In genomic region chr17:27056812-27057516, GRCm38 (mm10) we compare ENCODE assay signal across 7 mouse cellular contexts. TPM values are rescaled to one million over a fixed set of nuclear protein-coding genes. Genes with fewer than 3 reads are reported as not detected.
DNase-seq lines count a peak whose midpoint lies in the region; ATAC-seq and TF ChIP-seq lines count a peak whose summit lies in the region.

Itpr3 (plus strand) TSS chr17:27057304.

- peaks cover 8% of the 10 kb centered on the region; the same call in 1 of the 2 replicates for H3K27me3 ChIP-seq in intestine, embryonic 14.5 days (replicated peaks; ENCODE audit: control insufficient read depth, insufficient read depth, low read length)
- H3K27me3 ChIP-seq in liver, postnatal 0 days (ENCODE audit: insufficient read depth, low read length): peaks cover 6% of the 10 kb centered on the region; the same call in 1 of the 2 replicates
- peaks cover 30% of the 10 kb centered on the region for H3K27me3 ChIP-seq in neural tube, embryonic 14.5 days (ENCODE audit: control insufficient read depth, insufficient read depth, low read length)

- H3K4me3 ChIP-seq in intestine, embryonic 14.5 days (ENCODE audit: low read depth, low read length): peak within 1 kb of the TSS; percentile 66
- peak within 1 kb of the TSS; percentile 64 for H3K4me3 ChIP-seq in liver, postnatal 0 days (ENCODE audit: low read depth, low read length)
- peak within 1 kb of the TSS; percentile 40 for H3K4me3 ChIP-seq in neural tube, embryonic 14.5 days (ENCODE audit: low read depth, low read length)

- under 1% methylated on average over 64 of the region's 66 CpGs for WGBS in intestine, embryonic 14.5 days
- WGBS in liver, postnatal 0 days (ENCODE audit: insufficient replicate concordance): under 1% methylated on average over 54 of the region's 66 CpGs
- WGBS in neural tube, embryonic 14.5 days: under 1% methylated on average over 60 of the region's 66 CpGs

- peak within 1 kb of the TSS; percentile 94 for H3K4me2 ChIP-seq in intestine, embryonic 14.5 days (ENCODE audit: low read length)
- peak within 1 kb of the TSS; percentile 98 for H3K4me2 ChIP-seq in liver, postnatal 0 days (ENCODE audit: low read depth, low read length)
- H3K4me2 ChIP-seq in neural tube, embryonic 14.5 days (ENCODE audit: low read depth, low read length): peak within 1 kb of the TSS; percentile 80

- TF ChIP-seq EP300 in liver, postnatal 0 days (IDR thresholded peaks at IDR 0.05; ENCODE audit: low read depth): no peak

- DNase-seq in R1 (ENCODE audit: low read depth, low spot score): peak; percentile 93
- peak; percentile 79 for DNase-seq in cerebellum, adult 9-11 months
- DNase-seq in gastrocnemius, postnatal 36 days: peak; percentile 49 to 57
- peak; percentile 87 for DNase-seq in intestine, embryonic 14.5 days (ENCODE audit: low spot score)
- DNase-seq in liver, postnatal 0 days: peak; percentile 79
- peak; percentile 91 to 94 for DNase-seq in thymus, postnatal 36 days

- H3K4me1 ChIP-seq in intestine, embryonic 14.5 days (replicated peaks; ENCODE audit: control insufficient read depth, insufficient read depth, low read length): peaks cover 13% of the 10 kb centered on the region
- peaks cover 13% of the 10 kb centered on the region for H3K4me1 ChIP-seq in liver, postnatal 0 days (ENCODE audit: insufficient read depth)
- peaks cover 6% of the 10 kb centered on the region; the same call in 1 of the 2 replicates for H3K4me1 ChIP-seq in neural tube, embryonic 14.5 days (ENCODE audit: control insufficient read depth, insufficient read depth, low read length)

- peak within 1 kb of the TSS; percentile 90 for H3K27ac ChIP-seq in intestine, embryonic 14.5 days (ENCODE audit: low read depth)
- H3K27ac ChIP-seq in liver, postnatal 0 days (ENCODE audit: low read depth): peak within 1 kb of the TSS; percentile 84
- peak within 1 kb of the TSS; percentile 52 for H3K27ac ChIP-seq in neural tube, embryonic 14.5 days (ENCODE audit: low read depth, low read length)

- H3K9ac ChIP-seq in intestine, embryonic 14.5 days (ENCODE audit: low read length): peak within 1 kb of the TSS; percentile 66
- peak within 1 kb of the TSS; percentile 64 for H3K9ac ChIP-seq in liver, postnatal 0 days (replicated peaks)
- H3K9ac ChIP-seq in neural tube, embryonic 14.5 days (replicated peaks; ENCODE audit: low read depth, low read length): peak within 1 kb of the TSS; percentile 51

- peak; percentile 67 for ATAC-seq in intestine, embryonic 14.5 days (replicated peaks; ENCODE audit: low FRiP score, low TSS enrichment, low read depth)
- ATAC-seq in liver, postnatal 0 days: peak; percentile 79
- ATAC-seq in neural tube, embryonic 14.5 days (ENCODE audit: low read depth): peak; percentile 38; the same call in 1 of the 2 replicates

- no peaks in the 10 kb centered on the region for H3K36me3 ChIP-seq in intestine, embryonic 14.5 days (ENCODE audit: control insufficient read depth, insufficient read depth, low read length)
- H3K36me3 ChIP-seq in liver, postnatal 0 days (replicated peaks; ENCODE audit: insufficient read depth, low read length): no peaks in the 10 kb centered on the region
- no peaks in the 10 kb centered on the region for H3K36me3 ChIP-seq in neural tube, embryonic 14.5 days (ENCODE audit: control insufficient read depth, insufficient read depth, low read length)

- no peaks in the 10 kb centered on the region for H3K9me3 ChIP-seq in intestine, embryonic 14.5 days (ENCODE audit: control insufficient read depth, low read length)
- H3K9me3 ChIP-seq in liver, postnatal 0 days (ENCODE audit: low read length): no peaks in the 10 kb centered on the region
- no peaks in the 10 kb centered on the region for H3K9me3 ChIP-seq in neural tube, embryonic 14.5 days (ENCODE audit: control insufficient read depth, low read length)

- intact Hi-C loops in gastrocnemius, postnatal 36 days (cut with DNase I): no loop called here

- no peak for TF ChIP-seq CTCF in liver, postnatal 0 days (IDR thresholded peaks at IDR 0.05; ENCODE audit: low read depth)

RNA-seq across cellular contexts. Expression of gene Itpr3, which starts in this region (rescaled TPM):
- 1 to 10 TPM; 1.8 to 2.2 TPM for total RNA-seq in gastrocnemius, postnatal 36 days (2021)
- 14.2 and 16.5 TPM in 2 replicates for polyA plus RNA-seq in intestine, embryonic 14.5 days (2014; fragmentation: Nextera tagmentation; extraction: Ambion mirVana)
- polyA plus RNA-seq in liver, postnatal 0 days (2015; fragmentation: Nextera tagmentation; extraction: Ambion mirVana): 0.36 and 0.45 TPM in 2 replicates
- 0.50 and 1.8 TPM in 2 replicates for polyA plus RNA-seq in neural tube, embryonic 14.5 days (2014; fragmentation: Nextera tagmentation; extraction: Ambion mirVana)

Comparison
In these comparisons a context has a peak if more than half of its experiments do, and no peak if none do; other contexts are left out.
1. Peak in every context shown above with its lines: DNase-seq, ATAC-seq, H3K4me3 ChIP-seq and H3K27ac ChIP-seq.
2. Peak in DNase-seq, ATAC-seq, H3K4me3 ChIP-seq, H3K27ac ChIP-seq, H3K9ac ChIP-seq and H3K4me2 ChIP-seq in liver, postnatal 0 days; RNA of the gene not detected or under 1 TPM.